Mouse (Mus musculus): ENCODE results near the gene Mfsd11. TPM values are rescaled to one million over a fixed set of nuclear protein-coding genes. Genes with fewer than 3 reads are reported as not detected.
A peak's percentile ranks its signal among the peaks of the same experiment; 100 is the strongest.
"Not testable (repeated sequence)": the region's sequence is repeated elsewhere in the genome, so short reads cannot be mapped to it uniquely, and the experiment has no call there.

The Mfsd11 gene
- polyA plus RNA-seq, 1 experiment from 2014 or later: 37.6 TPM

- H3K4me2 ChIP-seq: no peak overlapping the region
- WGBS: 87% methylated on average over 14 of the region's 14 CpGs
- H3K36me3 ChIP-seq: peaks cover 73% of the 10 kb centered on the region
- H3K4me3 ChIP-seq: no peak overlapping the region
- no peaks in the 10 kb centered on the region for H3K27me3 ChIP-seq (replicated peaks)
- H3K4me1 ChIP-seq (replicated peaks): peaks cover 29% of the 10 kb centered on the region
- H3K9me3 ChIP-seq (replicated peaks): no peaks in the 10 kb centered on the region
- H3K27ac ChIP-seq (ENCODE audit: poor library complexity, severe bottlenecking): no peak overlapping the region
- H3K9ac ChIP-seq: no peak overlapping the region
- ATAC-seq (ENCODE audit: insufficient number of reproducible peaks, low FRiP score): no peak
Measured at GRCm38 (mm10) chr11:116838936-116839335, 13.3 kb upstream of the Mfsd11 start.

GRCm38 (mm10) chr11:116839601-116840000 is 12.6 kb upstream of the Mfsd11 start:
- 0 out of 2 replicates have a peak overlapping the region, but pooled peaks have one; percentile 24 for H3K4me2 ChIP-seq
- no peak for ATAC-seq (ENCODE audit: insufficient number of reproducible peaks, low FRiP score)
- no peak overlapping the region for H3K4me3 ChIP-seq
- H3K9ac ChIP-seq: peak overlapping the region; percentile 52; the same call in 1 of the 2 replicates
- no peaks in the 10 kb centered on the region for H3K27me3 ChIP-seq (replicated peaks)
- WGBS: 80% methylated on average over 7 of the region's 7 CpGs
- H3K9me3 ChIP-seq (replicated peaks): no peaks in the 10 kb centered on the region
- H3K27ac ChIP-seq (ENCODE audit: poor library complexity, severe bottlenecking): no peak overlapping the region
- H3K4me1 ChIP-seq (replicated peaks): peaks cover 35% of the 10 kb centered on the region
- peaks cover 67% of the 10 kb centered on the region for H3K36me3 ChIP-seq

- ATAC-seq (ENCODE audit: insufficient number of reproducible peaks, low FRiP score): no peak
- Histone ChIP-seq H3K36me3 (peaks cover 55% of the 10 kb centered on the region), H3K4me2 (peak overlapping the region; percentile 93), H3K27me3 (replicated peaks) (no peaks in the 10 kb centered on the region), H3K4me3 (peak overlapping the region; percentile 79), H3K27ac (ENCODE audit: poor library complexity, severe bottlenecking) (no peak overlapping the region), H3K9ac (peak overlapping the region; percentile 94), H3K4me1 (replicated peaks) (peaks cover 35% of the 10 kb centered on the region), H3K9me3 (replicated peaks) (no peaks in the 10 kb centered on the region)
- WGBS: 77% methylated on average over 4 of the region's 4 CpGs
Measured at GRCm38 (mm10) chr11:116840748-116841147, 11.5 kb upstream of the Mfsd11 start.

DNA sequence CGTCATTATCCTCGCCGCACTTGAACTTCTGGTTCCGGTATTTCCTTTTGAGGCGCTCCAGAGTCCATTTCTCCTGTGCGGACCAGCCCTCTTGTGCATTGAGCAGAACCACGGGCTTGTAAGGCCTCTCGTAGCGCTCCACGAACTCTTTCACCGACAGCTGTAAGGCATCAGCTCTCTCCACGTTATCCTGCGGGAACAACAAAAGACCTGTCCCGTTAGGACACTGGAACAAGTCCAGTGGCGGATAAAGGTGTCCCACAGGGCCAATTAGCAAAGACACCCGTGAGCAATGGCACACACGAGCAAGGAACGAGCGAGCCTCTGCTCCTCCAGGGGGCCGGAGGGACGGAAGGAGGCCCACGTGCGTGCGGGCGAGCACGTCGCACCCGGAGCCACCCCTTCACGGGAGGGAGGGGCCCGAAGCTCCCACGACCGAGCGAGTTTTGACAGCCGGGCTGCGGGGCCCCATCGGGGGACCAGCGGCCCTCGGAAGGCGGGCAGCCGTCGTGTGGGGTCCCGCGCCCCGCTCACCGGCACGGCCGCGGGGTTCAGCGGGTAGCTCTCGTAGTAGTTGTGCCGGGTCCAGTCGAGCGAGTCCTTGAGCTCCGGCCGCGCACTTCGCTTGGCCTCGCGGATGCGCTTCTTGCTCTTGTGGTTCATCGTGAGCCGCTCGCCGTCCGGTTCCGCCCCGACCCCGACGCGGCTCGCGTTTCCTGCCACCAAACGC is 9.5 kb upstream of the Mfsd11 start:
- Histone ChIP-seq H3K36me3 (peaks cover 48% of the 10 kb centered on the region), H3K4me1 (replicated peaks) (peaks cover 37% of the 10 kb centered on the region), H3K27me3 (replicated peaks) (no peaks in the 10 kb centered on the region), H3K4me2 (peak overlapping the region; percentile 93), H3K9ac (peak overlapping the region; percentile 94), H3K27ac (ENCODE audit: poor library complexity, severe bottlenecking) (peak overlapping the region; percentile 99), H3K9me3 (replicated peaks) (no peaks in the 10 kb centered on the region), H3K4me3 (peak overlapping the region; percentile 79)
- ATAC-seq (ENCODE audit: insufficient number of reproducible peaks, low FRiP score): peak; percentile 68
- WGBS: under 1% methylated on average over 72 of the region's 73 CpGs

- Histone ChIP-seq H3K36me3 (peaks cover 48% of the 10 kb centered on the region), H3K9ac (peak within 1 kb of the TSS; percentile 94), H3K27me3 (replicated peaks) (no peaks in the 10 kb centered on the region), H3K27ac (ENCODE audit: poor library complexity, severe bottlenecking) (peak within 1 kb of the TSS; percentile 99), H3K4me2 (peak within 1 kb of the TSS; percentile 93), H3K4me3 (peak within 1 kb of the TSS; percentile 79), H3K4me1 (replicated peaks) (peaks cover 37% of the 10 kb centered on the region), H3K9me3 (replicated peaks) (no peaks in the 10 kb centered on the region)
- WGBS: 1% methylated on average over 72 of the region's 72 CpGs
- ATAC-seq (ENCODE audit: insufficient number of reproducible peaks, low FRiP score): peak; percentile 94
Measured at GRCm38 (mm10) chr11:116843261-116844233, 8.7 kb upstream of the Mfsd11 start, which contains the start of the genes Mettl23 and Jmjd6. Gene Mettl23 (plus strand): TSS chr11:116843278. Gene Jmjd6 (minus strand): TSS chr11:116843449.

GRCm38 (mm10) chr11:116846593-116847181 is 5.6 kb upstream of the Mfsd11 start:
- Histone ChIP-seq H3K36me3 (peaks cover 45% of the 10 kb centered on the region), H3K27me3 (replicated peaks) (no peaks in the 10 kb centered on the region), H3K9ac (no peak overlapping the region), H3K4me1 (replicated peaks) (peaks cover 22% of the 10 kb centered on the region), H3K27ac (ENCODE audit: poor library complexity, severe bottlenecking) (no peak overlapping the region), H3K9me3 (replicated peaks) (no peaks in the 10 kb centered on the region), H3K4me3 (no peak overlapping the region), H3K4me2 (no peak overlapping the region)
- ATAC-seq (ENCODE audit: insufficient number of reproducible peaks, low FRiP score): no peak
- 67% methylated on average over 4 of the region's 4 CpGs for WGBS

DNA sequence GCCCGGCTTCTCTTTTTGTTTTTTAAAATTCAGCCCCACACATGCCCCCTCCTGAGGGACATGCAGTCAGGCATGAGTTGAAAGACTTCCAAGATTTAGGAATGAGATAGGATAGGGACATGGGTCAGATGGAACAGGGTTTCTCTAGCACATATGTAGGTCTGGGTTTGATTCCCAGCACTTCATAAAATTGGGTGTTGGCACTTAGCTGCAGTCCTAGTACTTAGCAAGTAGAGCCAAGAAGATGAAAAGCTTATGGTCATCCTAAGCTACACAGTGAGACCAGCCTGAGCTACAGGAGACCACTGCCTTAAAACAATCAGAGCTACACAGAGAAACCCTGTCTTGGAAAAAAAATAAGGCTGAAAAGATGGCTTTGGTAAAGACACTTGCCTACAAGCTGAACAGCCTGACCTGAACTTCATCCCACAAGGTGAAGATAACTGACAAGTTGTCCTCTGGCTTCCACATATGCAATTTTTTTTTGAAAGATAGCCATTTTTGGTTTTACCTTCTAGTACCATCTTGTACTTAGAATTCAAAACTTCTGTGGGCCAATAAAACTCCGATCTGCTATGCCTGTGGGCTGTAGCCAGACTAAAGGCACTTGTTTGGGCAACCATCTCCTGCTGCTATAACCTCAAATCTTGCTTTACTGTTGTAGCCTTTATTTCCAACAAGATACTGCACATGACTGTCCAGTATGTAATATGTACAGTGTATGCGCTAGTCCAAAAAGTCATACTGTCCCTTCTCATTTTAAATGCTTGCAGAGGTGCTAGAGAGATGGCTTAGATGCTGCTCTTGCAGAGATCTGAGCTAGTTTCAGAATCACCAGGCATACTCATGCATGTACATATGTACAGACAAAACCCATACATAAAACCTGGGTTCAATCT is 4.8 kb upstream of the Mfsd11 start:
- H3K27ac ChIP-seq (ENCODE audit: poor library complexity, severe bottlenecking): no peak overlapping the region
- ATAC-seq (ENCODE audit: insufficient number of reproducible peaks, low FRiP score): no peak
- H3K9me3 ChIP-seq (replicated peaks): no peaks in the 10 kb centered on the region
- H3K4me1 ChIP-seq (replicated peaks): peaks cover 17% of the 10 kb centered on the region
- no peak overlapping the region for H3K4me2 ChIP-seq
- H3K9ac ChIP-seq: no peak overlapping the region
- peaks cover 47% of the 10 kb centered on the region for H3K36me3 ChIP-seq
- no peaks in the 10 kb centered on the region for H3K27me3 ChIP-seq (replicated peaks)
- WGBS: 95% methylated on average over 3 of the region's 3 CpGs
- no peak overlapping the region for H3K4me3 ChIP-seq

- ATAC-seq (ENCODE audit: insufficient number of reproducible peaks, low FRiP score): no peak
- Histone ChIP-seq H3K9me3 (replicated peaks) (no peaks in the 10 kb centered on the region), H3K36me3 (peaks cover 47% of the 10 kb centered on the region), H3K4me2 (no peak overlapping the region), H3K27me3 (replicated peaks) (no peaks in the 10 kb centered on the region), H3K9ac (no peak overlapping the region), H3K4me1 (replicated peaks) (peaks cover 17% of the 10 kb centered on the region), H3K27ac (ENCODE audit: poor library complexity, severe bottlenecking) (no peak overlapping the region), H3K4me3 (no peak overlapping the region)
- 83% methylated on average over 5 of the region's 5 CpGs for WGBS
Measured at GRCm38 (mm10) chr11:116848086-116848876, 4.0 kb upstream of the Mfsd11 start.

- 63% methylated on average over 2 of the region's 2 CpGs for WGBS
- H3K27ac ChIP-seq (ENCODE audit: poor library complexity, severe bottlenecking); H3K9me3 ChIP-seq (replicated peaks); H3K4me2 ChIP-seq; ATAC-seq (ENCODE audit: insufficient number of reproducible peaks, low FRiP score); H3K27me3 ChIP-seq (replicated peaks); H3K9ac ChIP-seq; H3K4me3 ChIP-seq: not testable (repeated sequence)
- Histone ChIP-seq H3K4me1 (replicated peaks) (peaks cover 17% of the 10 kb centered on the region), H3K36me3 (peaks cover 47% of the 10 kb centered on the region)
Measured at GRCm38 (mm10) chr11:116848877-116849178, 3.4 kb upstream of the Mfsd11 start.

DNA sequence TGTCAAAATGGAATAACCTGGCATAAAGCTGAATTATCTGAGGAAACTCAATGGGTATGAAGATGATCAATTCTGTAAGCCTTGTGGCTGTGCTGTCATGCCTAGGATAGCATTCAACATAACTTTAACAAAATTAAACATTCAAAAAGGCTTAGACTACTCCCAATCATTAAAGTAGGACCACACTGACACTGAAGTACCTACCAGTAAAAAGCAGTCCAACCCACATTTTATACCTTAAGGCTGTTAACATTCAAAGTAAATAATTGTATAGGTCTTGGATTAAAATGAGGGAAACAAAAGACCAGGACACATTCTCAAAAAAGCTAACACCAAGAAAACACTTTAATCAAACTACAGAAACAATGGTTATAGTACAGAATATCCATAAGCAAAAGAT is 2.7 kb upstream of the Mfsd11 start:
- no peak for ATAC-seq (ENCODE audit: insufficient number of reproducible peaks, low FRiP score)
- Histone ChIP-seq H3K36me3 (peaks cover 47% of the 10 kb centered on the region), H3K4me3 (no peak overlapping the region), H3K27ac (ENCODE audit: poor library complexity, severe bottlenecking) (no peak overlapping the region), H3K9me3 (replicated peaks) (no peaks in the 10 kb centered on the region), H3K27me3 (replicated peaks) (no peaks in the 10 kb centered on the region), H3K4me1 (replicated peaks) (peaks cover 15% of the 10 kb centered on the region), H3K4me2 (no peak overlapping the region), H3K9ac (no peak overlapping the region)
